Mouse (Mus musculus) heart, postnatal 36 days (tissue): ENCODE data around the gene Sirt1. TPM values are rescaled to one million over a fixed set of nuclear protein-coding genes. Genes with fewer than 3 reads are reported as not detected.
"Not testable (repeated sequence)": the region's sequence is repeated elsewhere in the genome, so short reads cannot be mapped to it uniquely, and the experiment has no call there.

ENCODE experiments used
- DNase-seq, 2 experiments: peaks; one replicate each; pipeline ENCODE4 v3.0.0; 2021 to 2022
- intact Hi-C: fragments of 180-260 bp; cut with DNase I; formaldehyde crosslinking; loops from one replicate; pipeline ENCODE4 v1.15.1; 2025
- total RNA-seq, 2 experiments: library from RNA; stranded (reverse); gene quantifications; 2 replicates each; pipeline ENCODE4 v1.2.3; 2021

The Sirt1 gene
- 10 to 100 TPM; 11.8 to 12.7 TPM for total RNA-seq

DNA sequence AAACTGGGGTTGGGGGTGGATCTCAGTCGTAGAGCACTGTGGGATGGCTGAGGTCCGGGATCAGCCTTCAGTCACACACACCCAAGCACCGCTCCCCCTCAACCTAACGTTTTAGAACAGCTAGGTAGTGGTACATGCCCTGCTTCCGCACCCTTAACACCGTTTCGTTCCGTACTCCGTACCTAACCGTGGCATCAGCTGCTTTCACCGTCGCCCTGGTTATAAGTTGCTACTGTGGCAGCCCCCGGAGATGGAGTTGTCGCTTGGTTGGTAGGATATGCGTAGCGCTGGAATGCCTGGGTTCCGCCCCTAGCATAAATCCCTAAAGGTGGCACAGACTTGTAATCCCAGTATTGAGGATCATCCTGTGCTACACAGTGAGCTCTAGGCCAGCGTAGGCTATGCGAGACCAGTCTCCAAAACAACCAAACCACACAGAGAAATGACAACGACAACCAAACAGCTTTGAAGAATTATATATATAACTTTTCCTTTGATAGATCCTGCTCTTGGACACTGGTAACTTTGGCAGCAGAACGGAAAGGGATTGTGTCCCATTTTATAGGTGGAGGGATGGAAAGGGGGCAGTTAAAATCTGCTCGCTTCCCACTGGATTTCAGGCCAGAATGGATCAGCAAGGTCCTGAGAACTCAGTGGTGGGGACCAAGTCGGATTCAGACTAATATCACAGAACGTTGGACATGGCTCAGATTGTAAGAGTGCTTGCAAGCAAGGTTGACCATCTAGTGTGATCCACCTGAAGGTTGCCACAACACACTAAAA, at the start of gene Sirt1:
TSS of gene Sirt1 (minus strand) at position 207 of the 783 bp plus-strand sequence.
- peak; percentile 4 to 6 for DNase-seq

DNA sequence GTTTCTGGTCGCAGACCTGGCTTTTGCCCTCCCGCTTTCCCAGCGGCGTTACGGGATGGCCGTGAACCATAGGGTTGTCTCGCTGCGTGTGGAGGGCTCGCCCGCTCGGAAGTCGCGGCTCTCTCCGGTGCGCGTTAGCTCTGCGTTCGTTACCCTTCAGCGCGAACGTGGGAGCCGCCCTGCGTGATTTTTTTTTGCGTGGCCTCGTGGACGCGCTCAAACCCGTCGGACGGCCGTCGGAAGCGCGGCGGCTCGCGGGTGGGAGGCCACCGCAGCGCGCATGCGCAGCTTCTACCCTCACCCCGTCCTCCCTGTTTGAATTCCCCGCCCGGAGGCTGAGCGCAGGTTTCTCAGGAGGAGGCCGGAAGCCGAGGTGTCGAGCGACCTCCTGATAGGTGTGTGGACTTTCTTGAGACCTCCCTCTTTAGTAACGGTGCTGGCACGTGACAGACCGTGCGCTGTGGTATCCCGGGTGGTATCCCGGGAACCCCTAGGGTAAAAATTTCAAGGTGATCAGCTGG, 48.3 kb upstream of the Sirt1 start, which contains the start of gene Ctnna3:
TSS of gene Ctnna3 (plus strand) at position 314 of the 521 bp plus-strand sequence.
- intact Hi-C loops, result loop anchor here (2.0 to 5.0 kb wide), 3 partner anchors 25 to 47 kb away; no protein-coding TSS in a partner anchor
- peak; percentile 82 to 88 for DNase-seq

More for the DNA sequence above, at the start of gene Sirt1:
- intact Hi-C loops, result loop anchor here (2.0 to 5.0 kb wide), 3 partner anchors 43 to 139 kb away; partner anchors contain the start of gene Herc4

DNA sequence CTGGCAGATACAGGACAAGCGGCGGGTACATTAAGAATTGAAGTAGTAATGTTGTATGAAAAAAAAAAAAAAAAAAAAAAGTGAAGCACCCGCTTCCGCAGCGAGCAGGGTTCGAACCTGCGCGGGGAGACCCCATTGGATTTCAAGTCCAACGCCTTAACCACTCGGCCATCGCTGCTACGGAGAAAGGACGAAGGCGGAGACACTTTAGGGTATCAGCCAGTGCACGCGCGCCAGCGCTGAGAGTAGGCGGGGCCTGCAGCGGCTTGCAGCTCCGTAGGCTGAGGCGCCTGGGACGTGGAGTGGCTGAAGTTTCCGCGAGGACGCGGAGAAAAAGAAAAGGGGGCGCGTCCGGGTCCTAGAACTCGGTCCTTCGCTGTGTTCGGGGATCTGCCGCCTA, 47.9 kb upstream of the Sirt1 start:
- peak; percentile 100 for DNase-seq
- intact Hi-C loops, result loop anchor here (2.0 to 5.0 kb wide), 3 partner anchors 25 to 47 kb away; no protein-coding TSS in a partner anchor

DNA sequence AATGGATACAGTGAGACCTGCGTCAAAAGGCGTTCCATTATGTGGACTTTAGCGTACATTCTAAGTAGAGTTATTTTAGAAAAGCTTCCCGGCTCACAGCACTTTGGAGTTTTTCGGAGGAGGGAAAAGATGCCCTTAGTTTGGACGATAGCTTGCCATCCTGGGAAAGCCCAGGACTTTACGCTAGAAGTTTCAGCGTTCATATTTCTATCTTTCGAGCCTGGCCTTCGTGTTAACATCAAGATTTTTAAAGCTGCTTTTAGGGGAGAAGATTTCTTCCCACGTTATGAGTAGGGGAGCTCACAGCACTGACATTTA, 47.5 kb upstream of the Sirt1 start:
- intact Hi-C loops, result loop anchor here (2.0 to 5.0 kb wide), 3 partner anchors 26 to 48 kb away; no protein-coding TSS in a partner anchor
- no peak for DNase-seq

DNA sequence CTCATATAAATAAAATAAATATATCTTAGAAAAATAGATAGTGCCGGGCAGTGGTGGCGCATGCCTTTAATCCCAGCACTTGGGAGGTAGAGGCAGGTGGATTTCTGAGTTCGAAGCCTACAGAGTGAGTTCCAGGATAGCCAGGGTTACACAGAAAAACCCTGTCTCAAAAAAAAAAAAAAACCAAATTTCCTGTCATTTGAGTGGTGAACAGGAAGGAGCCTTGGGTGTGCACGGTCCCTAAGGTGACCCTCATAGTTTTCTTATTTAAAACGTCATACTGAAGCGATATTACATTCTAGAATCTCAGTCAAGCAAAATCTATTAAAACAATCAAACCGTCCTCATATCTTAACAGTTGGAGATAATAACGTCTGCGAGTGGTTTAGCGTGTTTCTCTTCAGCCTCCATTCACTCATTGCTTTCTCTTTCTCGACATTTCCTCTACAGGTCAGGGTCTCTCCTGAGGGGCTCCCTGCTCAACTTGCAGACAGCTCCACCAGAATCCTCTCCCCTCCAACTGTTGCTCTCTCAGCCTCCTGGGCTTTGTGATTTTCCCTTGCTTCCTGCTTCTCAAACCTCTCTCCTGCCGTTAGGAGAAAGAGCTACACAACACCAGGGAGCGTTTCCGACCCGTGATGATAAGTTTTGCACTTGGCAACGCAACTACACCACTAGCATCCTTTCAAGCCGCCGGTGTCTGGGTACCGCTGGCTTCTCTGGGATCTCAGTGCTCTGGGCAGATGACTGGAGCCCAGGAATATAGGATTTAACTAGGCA, 46.9 kb upstream of the Sirt1 start:
- DNase-seq, result peak; percentile 22 to 31
- intact Hi-C loops, result loop anchor here (2.0 to 5.0 kb wide), 3 partner anchors 26 to 48 kb away; no protein-coding TSS in a partner anchor

DNA sequence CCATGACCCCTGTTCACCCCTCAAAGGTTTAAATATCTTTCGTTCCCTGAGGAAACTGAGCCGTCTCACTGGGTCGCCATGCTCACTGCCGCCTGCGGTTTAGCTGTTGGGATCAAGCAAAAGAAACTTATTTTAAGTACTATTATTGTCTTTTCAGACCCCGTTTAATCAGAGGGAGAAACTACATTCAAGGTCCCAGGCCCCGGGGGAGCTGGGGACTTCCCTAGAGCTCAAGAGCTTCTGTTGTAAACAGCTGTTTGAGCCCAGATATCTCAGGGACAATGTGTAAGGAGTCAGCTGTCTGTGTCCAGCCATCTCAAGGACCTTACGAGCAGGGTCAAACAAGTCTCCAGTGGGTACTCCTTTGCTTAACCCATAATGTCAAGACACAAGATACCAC, 45.6 kb upstream of the Sirt1 start:
- intact Hi-C loops, result loop anchor here (5.0 kb wide), 1 partner anchor 40 kb away; no protein-coding TSS in a partner anchor
- DNase-seq, result no peak

DNA sequence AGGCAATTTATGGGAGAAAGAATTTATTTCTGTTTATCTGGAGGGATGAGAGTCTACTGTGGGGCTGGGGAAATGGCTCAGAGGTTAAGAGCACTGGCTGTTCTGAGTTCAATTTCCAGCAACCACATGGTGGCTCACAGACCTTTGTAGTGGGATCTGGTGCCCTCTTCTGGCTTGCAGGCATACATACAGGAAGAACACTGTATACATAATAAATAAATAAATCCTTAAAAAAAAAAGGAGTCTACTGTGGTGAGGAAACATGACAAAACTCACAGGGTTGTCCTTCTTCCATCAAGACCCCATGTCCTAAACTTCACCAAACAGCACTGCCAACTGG, 42.9 kb upstream of the Sirt1 start:
- peak; percentile 37 to 39 for DNase-seq
- intact Hi-C loops, result loop anchor here (5.0 kb wide), 1 partner anchor 148 kb away; no protein-coding TSS in a partner anchor

DNA sequence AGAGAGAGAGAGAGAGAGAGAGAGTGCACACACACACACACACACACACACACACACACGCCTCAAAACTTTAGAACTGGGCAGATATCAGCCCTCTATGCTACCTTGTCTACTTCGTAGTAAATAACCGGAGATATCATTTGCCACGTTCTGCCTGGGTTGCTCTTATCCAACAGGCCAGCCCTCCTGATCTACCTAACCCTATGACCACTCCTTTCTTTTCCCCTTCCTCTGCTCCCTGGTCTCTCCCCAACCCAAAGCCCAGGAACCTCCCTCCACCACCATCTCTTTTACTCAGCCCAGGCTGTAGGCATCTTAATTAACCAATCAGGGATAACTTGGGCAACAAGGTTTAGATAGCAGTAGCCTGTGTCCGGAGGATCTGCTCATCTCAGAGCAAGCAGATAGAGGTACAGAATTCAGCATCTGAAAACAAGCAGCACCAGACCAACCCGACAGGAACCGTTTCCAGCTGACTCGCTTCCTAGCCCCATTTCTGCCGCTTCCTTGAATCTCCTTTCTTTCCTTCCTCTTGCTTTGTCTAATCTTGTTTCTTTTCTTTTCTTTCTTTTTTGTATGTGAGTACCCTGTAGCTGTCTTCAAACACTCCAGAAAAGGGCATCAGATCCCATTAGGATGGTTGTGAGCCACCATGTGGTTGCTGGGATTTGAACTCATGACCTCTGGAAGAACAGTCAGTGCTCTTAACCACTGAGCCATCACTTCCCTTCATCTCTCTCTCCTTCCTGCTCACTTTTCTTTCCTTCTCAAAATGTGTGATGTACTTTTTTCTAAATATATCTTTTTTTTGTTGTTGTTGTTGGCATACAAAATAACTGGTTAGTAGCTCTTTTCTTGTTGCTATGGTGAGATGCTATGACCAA, 42.3 kb upstream of the Sirt1 start:
- intact Hi-C loops, result loop anchor here (5.0 kb wide), 1 partner anchor 148 kb away; no protein-coding TSS in a partner anchor
- DNase-seq, result no peak

DNA sequence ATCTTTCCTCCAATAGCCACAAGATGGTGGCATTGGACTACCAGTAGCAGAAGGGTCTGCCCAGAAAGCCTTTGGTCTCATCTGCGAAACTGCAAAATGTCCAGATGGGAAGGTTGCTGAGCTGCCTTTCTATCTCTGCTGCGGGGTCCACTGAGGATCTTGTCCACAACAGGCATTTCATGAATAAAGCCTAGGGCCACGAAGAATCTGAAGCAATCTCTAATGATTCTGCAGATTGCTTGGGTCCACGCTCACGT, 41.2 kb upstream of the Sirt1 start:
- no peak for DNase-seq
- intact Hi-C loops, result loop anchor here (5.0 kb wide), 1 partner anchor 150 kb away; no protein-coding TSS in a partner anchor

DNA sequence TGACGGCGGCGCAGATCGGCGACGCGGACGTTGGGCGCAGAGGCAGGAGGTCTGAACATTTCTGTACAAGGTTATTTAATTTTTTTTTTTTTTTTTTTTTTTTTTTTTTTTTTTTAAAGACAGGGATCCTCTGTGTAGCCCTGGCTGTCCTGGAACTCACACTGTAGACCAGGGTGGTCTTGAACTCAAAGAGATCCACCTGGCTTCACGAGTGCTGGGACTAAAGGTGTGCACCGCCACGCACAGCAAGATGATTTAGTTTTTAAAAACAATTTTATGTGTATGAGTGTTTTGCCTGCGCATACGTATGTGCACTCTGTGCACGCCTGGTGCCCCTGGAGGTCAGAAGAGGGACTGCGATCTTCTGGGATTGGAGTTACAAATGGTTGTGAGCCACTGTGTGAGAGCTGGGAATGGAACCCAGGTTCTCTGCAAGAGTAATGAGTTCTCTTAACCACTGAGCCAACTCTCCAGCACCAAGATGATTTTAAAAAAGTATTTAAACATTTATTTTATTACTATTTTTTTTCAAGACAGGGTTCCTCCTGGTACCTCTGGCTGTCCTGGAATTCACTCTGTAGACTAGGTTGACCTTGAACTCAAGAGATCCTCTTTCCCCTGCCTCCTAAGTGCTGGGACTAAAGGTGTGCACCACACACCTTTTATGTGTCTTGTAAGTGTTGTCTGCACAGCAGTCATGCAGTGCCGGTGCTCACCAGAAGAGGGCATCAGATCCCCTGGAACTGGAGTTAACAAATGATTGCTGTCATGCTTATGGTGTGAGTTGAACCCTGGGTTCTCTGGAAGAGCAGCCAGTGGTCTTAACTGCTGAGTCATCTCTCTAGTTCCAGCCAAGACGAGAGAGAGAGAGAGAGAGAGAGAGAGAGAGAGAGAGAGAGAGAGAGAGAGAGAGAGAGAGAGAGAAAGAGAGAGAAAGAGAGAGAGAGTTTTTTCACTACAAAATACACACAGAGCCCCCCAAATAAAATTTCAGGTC, 40.5 kb upstream of the Sirt1 start, which contains the start of gene Gm7075:
TSS of gene Gm7075 (minus strand) at position 51 of the 997 bp plus-strand sequence.
- DNase-seq, result peak; percentile 25 to 62
- intact Hi-C loops, result loop anchor here (5.0 kb wide), 1 partner anchor 150 kb away; no protein-coding TSS in a partner anchor

DNA sequence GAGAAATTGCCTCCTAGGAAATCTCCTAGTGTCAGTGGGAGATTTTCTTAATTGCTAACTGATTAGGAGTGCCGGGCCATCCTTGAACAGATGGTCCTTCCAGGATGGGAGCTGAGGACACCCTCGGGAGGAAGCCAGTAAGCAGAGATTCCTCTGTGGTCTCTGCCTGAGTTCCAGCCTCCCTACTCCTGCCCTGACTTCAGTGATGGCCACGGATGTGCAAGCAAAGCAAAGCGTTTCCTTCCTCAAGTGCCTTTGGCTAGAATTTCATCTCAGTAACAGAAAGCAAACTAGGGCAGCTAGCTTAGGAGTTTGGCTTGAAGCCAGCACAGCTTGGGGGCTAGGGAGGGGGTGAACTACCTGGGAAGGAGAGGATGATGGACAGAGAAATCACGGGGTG, 35.6 kb upstream of the Sirt1 start:
- DNase-seq, result no peak
- intact Hi-C loops, result no loop called here

DNA sequence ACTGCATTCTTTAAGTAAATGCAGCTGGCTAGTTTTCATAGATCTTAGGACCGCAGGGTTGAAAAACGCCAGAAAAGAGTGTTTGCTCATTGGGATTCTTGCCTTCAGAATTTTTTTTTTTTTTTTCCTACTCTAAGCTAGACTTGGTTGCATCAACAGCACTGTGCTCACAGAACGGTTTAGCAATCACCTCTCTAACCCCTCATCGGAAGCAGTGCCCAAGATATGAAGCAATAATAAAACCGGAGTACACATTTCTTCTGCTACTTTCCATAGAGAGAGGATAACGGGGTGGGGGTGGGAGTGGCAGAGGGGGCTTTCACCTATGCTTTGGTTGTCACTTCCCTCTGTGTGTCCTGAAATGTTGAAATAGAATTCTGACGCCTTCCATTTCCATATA, 34.3 kb upstream of the Sirt1 start:
- intact Hi-C loops, result no loop called here
- DNase-seq, result no peak

DNA sequence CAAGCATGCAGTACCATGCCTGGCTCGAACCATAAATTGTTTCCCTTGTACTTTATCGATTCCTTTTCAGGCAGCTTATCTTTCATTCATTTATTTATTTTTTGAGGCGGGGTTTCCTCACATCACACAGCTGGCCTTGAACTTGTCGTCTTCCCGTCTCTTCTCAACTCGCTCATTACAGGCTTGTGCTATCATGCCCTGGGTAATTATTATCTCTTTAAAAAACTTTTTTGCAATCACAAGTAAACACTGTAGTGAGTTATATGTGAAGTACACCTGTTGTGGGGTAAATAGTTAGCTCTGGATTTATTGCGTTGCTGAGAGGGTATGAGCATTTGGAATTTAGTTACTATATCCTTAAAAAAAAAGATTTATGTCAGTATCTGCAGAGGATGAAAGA, 33.8 kb upstream of the Sirt1 start:
- intact Hi-C loops, result no loop called here
- DNase-seq, result no peak

DNA sequence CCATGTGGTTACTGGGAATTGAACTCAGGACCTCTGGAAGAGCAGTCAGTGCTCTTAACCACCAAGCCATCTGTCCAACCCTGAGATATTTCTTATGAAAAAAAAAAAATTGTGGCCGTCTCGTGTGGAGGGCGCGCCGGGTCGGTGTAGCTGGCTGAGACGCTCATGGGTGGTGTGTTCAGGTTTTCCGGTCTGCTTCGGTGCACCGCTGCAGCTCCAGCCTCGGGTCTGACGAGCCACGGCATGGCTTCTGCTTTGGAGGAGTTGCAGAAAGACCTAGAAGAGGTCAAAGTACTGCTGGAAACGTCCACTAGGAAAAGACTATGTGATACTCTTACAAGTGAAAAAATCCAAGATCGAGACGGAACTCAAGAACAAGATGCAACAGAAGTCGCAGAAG, 31.3 kb upstream of the Sirt1 start:
- intact Hi-C loops, result no loop called here
- DNase-seq, result no peak

DNA sequence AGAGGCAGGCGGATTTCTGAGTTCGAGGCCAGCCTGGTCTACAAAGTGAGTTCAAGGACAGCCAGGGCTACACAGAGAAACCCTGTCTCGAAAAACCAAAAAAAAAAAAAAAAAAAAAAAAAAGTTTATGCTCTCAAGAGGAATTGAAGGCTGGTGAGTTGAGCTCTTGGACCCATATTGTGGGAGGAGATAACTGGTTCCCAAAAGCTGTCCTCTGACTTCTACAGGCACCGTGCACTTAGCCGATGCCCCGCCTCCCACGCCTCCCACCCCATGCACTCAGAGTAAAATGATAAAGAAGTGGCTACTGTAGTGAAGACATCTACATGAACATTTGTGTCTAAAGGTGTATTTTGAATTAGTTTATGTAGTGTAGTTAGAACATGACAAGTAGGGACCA, 30.2 kb upstream of the Sirt1 start:
- intact Hi-C loops, DNase-seq: not testable (repeated sequence)

DNA sequence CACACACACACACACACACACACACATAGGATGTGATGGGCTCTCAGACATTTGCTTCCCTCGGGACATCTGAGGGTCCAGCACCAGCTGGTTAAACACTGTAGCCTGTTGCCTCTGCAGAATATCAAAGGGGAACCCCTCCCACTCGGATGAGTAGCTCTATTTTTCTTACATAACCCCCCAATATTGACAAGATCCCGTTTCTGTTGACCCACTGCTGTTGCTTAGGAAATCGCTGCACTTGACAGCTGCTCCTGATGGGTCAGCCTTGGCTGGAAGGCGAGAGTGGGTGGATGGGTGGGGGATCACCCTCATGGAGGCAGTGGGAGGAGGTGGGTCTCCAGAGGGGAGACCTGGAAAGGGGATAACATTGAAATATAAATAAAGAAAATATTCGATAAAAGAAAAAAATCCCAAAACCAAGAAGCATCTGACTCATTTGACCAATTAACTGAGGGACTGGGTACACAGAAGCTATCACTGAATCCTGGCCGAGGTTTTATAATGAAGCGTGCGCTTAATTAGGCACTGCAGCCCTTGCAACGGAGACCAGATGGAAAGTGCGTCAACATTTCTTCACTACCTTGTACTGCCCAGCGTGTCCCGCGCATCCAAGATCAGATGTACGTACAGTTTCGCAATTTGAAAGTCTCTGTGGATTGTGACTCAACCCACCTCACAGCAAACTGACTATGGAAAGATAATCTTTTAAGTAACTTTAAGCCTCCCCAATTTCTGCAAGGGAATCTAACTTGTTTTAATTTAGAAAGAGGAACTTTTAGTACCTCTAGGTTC, 28.9 kb upstream of the Sirt1 start:
- intact Hi-C loops, result no loop called here
- no peak for DNase-seq

DNA sequence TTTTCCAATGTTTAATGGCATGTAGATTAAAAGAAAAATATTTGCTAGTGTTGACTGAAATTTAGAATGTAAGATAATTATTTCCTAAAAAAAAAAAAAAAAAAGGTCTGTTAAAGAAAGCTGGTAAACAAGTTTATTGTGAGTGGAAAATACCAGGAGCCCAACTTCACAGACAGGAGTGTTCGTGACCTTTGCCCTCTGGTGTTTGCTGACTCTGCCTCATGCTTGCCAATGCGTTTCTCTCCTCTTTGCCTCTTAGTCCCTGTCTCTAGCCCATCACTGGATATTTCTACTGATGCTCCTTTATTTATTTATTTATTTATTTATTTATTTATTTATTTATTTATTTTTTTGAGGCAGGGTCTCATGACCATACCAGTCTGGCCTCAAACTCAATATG, 22.1 kb upstream of the Sirt1 start:
- DNase-seq, result no peak
- intact Hi-C loops, result no loop called here
